Mouse (Mus musculus): Measurements from ENCODE around the gene Steap4.
"Not testable (repeated sequence)": the region's sequence is repeated elsewhere in the genome, so short reads cannot be mapped to it uniquely, and the experiment has no call there.

Steap4 gene

DNA sequence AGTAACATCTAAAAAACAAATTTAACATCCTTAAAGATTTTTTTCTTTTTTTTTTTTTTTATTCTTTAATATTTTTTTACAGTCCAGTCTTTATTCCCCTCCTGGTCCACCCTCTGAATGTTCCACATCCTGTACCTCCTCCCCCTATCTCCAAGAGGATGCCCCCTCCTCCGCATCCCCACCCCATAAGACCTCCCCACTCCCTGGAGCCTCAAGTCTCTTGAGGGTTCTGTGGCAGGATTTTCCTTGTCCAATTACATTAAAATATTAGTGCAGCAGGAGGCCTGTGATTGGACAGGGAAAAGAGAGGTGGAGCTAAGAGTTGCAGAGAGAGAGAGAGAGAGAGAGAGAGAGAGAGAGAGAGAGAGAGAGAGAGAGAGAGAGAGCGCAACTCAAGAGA is 31.4 kb downstream of the Steap4 start:
- DNase-seq: not testable (repeated sequence)

GRCm38 (mm10) chr5:7993766-7994165 is 33.5 kb downstream of the Steap4 start:
- DNase-seq: no peak

GRCm38 (mm10) chr5:7995288-7995897 is 35.1 kb downstream of the Steap4 start:
- no peak for DNase-seq

DNA sequence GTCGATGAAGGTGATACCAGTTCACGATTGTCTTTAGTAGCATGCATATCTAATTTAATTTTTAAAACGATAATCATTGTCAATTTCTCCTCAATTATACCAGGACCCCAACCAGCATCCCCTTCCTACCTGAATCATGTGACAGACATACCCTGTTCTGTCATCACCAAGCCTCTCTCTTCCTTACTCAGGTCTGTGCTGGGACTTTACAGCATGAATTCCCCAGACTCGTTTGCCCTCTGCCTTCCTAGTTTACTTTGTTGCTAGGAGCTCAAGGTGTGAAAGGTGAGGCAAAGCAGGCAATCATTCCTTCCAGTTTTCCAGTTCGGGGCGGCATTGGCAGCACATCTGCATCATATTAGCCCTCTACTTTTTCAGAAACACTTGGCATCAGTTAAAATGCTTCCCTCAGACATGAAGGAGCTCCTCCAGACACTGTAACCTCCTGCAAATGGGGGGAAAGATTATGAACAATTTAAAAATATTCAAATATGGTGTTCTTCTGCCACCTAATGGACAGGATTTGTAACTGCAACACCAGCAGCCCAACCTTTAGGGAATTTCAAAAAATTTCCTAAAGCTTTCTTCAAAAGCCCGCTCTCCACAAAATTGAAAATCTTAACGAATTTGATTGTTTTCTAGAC is 36.3 kb downstream of the Steap4 start:
- peak; percentile 7 for DNase-seq

DNA sequence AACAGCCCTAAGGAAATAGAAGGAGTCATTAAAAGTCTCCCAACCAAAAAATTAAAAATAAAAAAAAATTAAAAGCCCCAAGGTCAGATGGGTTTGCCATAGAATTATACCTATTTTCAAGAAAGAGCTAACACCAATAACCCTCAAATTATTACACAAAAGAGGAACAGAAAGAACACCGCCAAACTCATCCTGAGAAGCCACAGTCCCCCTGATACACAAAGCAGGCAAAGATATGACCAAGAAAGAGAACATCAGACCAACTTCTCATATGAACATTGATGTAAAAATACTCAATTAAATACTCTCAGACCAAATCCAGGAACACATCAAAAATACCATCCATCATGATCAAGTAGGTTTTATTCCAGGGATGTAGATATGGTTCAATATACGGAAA is 36.8 kb downstream of the Steap4 start:
- no peak for DNase-seq

GRCm38 (mm10) chr5:8000466-8000865 is 40.2 kb downstream of the Steap4 start:
- no peak for DNase-seq

- no peak for DNase-seq
Measured at GRCm38 (mm10) chr5:8002827-8003226, 42.6 kb downstream of the Steap4 start.

- DNase-seq: no peak
Measured at GRCm38 (mm10) chr5:8013276-8013675, 53.0 kb downstream of the Steap4 start.
